Mouse (Mus musculus) v-Abl transformed pro-B cells (cell line): ENCODE data around the gene Rab5c.

Source experiments
- in situ Hi-C, 2 experiments: fragments of 400-800 bp; cut with MboI; formaldehyde crosslinking; loops; one replicate each; pipeline ENCODE4 v1.15.1; 2025; ENCODE audit not compliant: unreplicated experiment in 2 of 2

The Rab5c gene

GRCm38 (mm10) chr11:100724919-100725512, 13.0 kb downstream of the Rab5c start:
- in situ Hi-C loops = no loop called here

DNA sequence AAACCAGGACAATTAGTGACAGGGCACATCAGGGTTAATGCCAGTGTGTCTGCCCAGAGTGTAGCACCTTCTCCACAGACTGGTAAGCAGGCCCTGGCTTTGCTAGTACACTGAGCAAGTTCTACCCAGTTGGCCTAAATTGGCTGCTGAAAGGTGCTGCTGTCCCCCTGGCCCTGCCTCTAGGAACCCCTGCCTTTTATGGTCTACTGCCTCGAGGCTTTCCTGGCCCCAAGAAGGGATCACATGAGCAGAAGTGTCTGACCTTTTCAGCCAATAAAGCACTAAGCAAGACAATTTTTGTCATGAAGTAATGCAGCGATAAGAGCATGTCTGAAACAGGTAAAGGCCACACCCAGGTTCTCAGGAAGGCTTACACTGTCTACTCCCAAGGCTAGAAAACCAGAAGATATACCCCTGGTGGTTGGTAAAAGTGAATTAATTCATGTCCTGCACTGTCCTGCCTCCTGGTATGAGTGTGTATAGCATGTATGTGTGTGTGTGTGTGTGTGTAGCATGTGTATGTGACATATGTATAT, 15.5 kb downstream of the Rab5c start:
- in situ Hi-C loops = no loop called here

GRCm38 (mm10) chr11:100721776-100722492, 16.1 kb downstream of the Rab5c start:
- in situ Hi-C loops = no loop called here

DNA sequence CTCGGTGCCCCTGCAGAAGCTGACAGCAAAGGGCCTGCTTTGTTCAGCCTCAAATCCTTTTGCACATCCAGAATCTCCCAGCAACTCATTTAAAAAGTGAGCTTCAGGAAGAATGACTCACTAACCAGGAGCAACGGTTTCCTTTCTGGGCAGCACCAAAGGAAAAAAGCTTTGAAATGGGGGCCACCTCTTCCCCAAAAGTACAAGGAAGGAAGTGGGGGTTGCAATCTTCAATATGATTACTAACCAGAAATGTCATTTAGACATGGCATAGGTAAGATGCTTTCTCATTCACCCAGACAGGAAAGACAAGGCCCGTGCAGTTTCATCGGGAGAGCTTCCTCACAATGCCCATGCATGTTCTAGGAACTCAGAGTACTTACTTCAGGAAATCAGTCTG, 16.8 kb downstream of the Rab5c start:
- in situ Hi-C loops = no loop called here

DNA sequence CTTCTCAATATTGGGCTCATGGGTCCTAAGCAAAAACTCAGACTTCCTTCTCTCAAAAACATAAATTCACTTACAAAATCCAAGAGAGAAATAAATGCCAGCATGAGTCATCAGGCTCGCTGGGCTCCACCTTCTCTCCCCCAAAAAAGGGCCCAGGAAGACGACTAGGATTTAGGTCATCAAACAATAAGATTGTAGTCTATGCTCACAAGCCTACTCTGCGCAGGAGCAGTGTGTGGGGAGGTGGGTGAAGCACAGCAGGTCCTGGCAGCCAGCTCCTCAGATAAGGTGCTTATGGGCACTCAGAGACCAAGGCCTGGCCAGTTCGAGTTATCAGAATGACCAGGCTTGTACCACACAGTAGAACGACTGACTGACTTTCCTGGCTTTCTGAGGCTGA, 17.7 kb downstream of the Rab5c start:
- in situ Hi-C loops = no loop called here

DNA sequence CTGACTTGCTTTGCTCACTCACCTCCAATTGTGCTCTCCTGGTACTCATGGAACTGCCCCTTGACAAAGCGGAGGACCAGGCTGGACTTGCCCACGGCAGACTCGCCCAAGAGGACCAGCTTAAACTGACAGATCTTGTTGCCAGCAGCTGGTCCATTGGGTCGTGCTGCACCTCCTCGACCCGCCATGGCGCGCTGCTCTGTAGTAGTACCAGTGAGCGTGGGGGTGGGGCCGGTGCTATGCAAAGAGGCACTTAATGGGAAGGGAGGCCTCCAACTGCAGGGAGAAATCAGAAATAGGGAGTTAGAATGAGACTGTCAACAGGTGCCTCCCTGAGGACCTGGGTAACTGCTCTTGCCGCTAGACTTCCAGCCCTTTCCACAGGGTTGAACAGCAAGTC, 18.1 kb downstream of the Rab5c start:
- in situ Hi-C loops = loop anchor here (5.0 to 10.0 kb wide), 4 partner anchors 32 to 237 kb away; partner anchors contain the start of gene Hcrt (in 1 of the 2)

DNA sequence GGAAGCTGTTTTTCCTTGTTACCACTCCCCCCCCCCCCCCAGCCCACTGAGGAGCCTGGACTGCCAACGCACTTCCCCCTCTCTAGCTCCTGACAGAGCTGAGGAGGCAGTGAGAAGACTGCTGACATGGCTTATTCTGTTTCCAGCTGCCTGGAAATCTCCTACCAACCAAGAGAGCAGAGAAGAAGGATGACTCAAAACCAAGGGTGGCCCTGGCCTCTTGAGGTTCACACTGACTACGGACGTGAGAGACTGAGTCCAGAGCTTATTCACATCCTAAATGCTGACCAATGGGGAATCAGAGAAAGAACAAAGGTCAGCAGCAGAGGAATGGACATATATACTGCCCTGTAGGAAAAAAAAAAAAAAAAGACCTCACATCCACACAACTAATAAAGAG, 18.7 kb downstream of the Rab5c start:
- in situ Hi-C loops = loop anchor here (5.0 to 10.0 kb wide), 4 partner anchors 33 to 238 kb away; partner anchors contain the start of gene Hcrt (in 1 of the 2)

DNA sequence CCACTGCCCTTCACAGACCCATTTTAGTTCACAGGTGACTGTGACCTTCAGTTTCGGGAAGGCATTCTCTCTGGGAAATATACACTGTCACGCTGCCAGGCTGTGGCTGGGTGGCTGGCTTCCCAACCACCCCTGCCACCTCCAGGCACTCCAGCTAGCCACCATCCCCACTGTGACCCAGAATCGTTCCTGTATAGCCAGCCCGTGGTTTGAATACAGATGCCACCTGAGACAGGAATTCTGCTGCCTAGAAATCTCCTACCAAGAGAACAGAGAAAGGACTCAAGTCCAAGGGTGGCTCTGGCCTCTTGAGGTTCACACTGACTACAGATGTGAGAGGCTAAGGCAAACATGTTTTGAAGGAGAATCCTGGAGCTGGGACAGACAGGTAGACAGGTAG, 19.1 kb downstream of the Rab5c start:
- in situ Hi-C loops = loop anchor here (5.0 to 10.0 kb wide), 4 partner anchors 33 to 238 kb away; partner anchors contain the start of gene Hcrt (in 1 of the 2)

GRCm38 (mm10) chr11:100718462-100718861, 19.6 kb downstream of the Rab5c start:
- in situ Hi-C loops = loop anchor here (5.0 to 10.0 kb wide), 4 partner anchors 34 to 239 kb away; partner anchors contain the start of gene Hcrt (in 1 of the 2)

DNA sequence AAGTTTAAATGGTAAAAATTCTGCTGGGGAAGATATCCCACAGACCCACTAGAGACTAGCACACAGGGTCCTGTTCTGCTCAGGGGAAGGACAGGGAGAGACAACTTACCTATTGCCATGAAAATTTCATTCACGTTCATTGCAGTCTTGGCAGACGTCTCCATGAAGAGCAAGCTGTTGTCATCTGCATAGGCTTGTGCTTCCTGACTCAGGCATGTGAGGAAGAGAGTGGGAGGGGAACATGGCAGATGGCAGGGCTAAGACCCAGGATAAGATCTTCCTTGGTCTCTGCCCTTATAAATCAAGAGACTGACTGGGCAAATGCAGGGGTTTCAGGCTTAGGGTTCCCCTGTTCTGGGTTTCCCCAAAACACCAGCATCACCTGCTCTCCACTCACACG, 21.4 kb downstream of the Rab5c start:
- in situ Hi-C loops = loop anchor here (5.0 to 10.0 kb wide), 4 partner anchors 36 to 241 kb away; partner anchors contain the start of gene Hcrt (in 1 of the 2)

DNA sequence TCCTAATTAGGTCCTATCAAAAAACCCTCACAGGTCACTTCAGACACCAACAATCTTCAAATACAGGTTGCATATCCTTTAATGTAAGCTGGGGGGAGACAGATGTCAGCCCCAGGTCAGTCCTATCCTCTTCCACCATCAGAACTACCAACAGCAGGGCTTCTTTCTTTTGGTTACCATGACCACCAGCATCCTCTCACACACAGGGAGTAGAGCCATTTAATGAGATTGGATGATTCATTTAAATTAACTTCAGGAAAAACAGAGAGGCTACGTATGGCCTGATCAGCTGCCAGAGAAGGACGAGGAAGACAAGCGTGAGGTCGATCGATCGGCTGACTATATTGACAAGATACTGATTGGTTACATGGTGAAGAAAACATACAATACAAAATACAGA, 23.1 kb downstream of the Rab5c start:
- in situ Hi-C loops = loop anchor here (5.0 to 10.0 kb wide), 4 partner anchors 37 to 242 kb away; partner anchors contain the start of gene Hcrt (in 1 of the 2)

DNA sequence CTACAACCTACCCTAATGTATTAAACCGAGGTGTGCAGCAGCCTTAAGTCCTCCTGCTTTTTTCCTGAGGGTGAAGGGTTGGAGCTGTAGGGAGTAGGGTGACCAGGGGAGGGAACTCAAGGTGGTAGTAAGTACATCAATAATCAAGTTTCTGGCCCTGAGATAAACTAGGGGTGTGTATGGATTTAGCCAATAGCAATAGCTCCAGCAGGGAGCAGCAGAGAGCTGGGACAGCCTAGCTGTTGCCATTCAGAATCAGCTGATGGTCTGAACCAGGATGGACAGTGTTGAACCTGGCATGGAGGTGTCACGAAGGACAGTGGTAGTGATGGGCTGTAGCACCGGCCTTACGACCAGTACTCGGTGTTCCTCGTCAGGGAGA, 23.5 kb downstream of the Rab5c start:
- in situ Hi-C loops = loop anchor here in 1 of 2 experiments (10.0 kb wide), 1 partner anchor 150 kb away; no protein-coding TSS in a partner anchor

DNA sequence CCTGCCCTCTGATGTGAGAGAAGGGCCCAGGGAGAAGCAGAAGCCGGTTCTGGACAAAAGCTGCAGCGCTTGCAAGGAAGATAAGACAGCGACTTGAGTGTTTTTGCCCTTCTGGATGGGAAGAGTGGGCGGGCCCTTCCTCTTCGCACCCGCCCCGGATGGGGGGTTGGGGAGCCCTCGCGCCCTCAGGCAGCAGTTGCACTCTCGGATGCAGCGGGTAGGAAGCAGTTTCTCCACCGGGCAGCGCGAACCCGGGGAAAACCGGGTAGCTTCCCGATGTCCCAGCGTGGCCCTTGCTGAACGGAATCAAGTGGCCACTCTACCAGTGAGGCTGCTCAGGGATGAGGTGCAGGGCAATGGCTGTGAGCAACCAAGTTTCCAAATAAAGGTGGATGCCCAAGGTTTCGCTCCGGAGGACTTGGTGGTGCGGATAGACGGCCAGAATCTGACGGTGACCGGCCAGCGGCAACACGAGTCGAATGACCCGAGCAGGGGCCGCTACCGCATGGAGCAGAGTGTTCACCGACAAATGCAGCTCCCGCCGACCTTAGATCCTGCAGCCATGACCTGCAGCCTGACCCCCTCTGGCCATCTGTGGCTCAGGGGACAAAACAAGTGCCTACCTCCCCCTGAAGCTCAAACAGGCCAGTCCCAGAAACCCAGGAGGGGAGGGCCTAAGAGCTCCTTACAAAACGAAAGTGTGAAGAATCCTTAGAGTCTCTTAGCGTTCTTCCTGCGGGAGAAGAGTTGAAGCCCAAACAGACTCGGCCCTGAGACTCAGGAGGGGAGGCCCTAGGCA, 24.1 kb downstream of the Rab5c start, which contains the start of gene Hspb9:
Hspb9 (plus strand) TSS at position 116 of the 799 bp plus-strand sequence.
- in situ Hi-C loops = loop anchor here in 1 of 2 experiments (10.0 kb wide), 1 partner anchor 151 kb away; no protein-coding TSS in a partner anchor

DNA sequence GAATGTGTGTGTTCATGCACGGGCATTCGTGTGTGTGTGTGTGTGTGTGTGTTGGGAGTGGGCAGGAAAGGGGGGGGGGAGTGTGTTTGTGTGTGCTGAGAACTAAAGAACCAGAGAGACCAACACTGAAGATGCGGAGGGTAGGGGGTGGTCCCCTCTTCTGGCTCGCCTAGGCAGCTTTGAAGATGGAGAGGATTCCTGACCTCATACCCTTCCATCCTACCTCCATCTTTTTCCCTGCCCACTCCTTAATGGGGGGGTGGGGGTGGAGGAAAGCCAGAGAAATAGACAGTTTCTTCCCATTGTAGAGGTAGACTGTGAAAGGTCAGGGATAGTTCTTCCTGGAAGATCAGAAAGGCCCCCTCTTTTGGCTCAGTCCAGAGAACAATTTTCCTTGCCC, 24.8 kb downstream of the Rab5c start:
- in situ Hi-C loops = loop anchor here in 1 of 2 experiments (10.0 kb wide), 1 partner anchor 152 kb away; no protein-coding TSS in a partner anchor

- in situ Hi-C loops = loop anchor here in 1 of 2 experiments (10.0 kb wide), 1 partner anchor 153 kb away; no protein-coding TSS in a partner anchor
These were observed 26.0 kb downstream of the Rab5c start, which contains the start of gene Kat2a for GRCm38 (mm10) chr11:100711783-100712615. Gene Kat2a (minus strand): TSS chr11:100712465.

- in situ Hi-C loops = loop anchor here in 1 of 2 experiments (10.0 kb wide), 1 partner anchor 154 kb away; no protein-coding TSS in a partner anchor
These were observed 27.0 kb downstream of the Rab5c start for GRCm38 (mm10) chr11:100710977-100711376.

GRCm38 (mm10) chr11:100710528-100710927, 27.5 kb downstream of the Rab5c start:
- in situ Hi-C loops = loop anchor here in 1 of 2 experiments (10.0 kb wide), 1 partner anchor 154 kb away; no protein-coding TSS in a partner anchor

DNA sequence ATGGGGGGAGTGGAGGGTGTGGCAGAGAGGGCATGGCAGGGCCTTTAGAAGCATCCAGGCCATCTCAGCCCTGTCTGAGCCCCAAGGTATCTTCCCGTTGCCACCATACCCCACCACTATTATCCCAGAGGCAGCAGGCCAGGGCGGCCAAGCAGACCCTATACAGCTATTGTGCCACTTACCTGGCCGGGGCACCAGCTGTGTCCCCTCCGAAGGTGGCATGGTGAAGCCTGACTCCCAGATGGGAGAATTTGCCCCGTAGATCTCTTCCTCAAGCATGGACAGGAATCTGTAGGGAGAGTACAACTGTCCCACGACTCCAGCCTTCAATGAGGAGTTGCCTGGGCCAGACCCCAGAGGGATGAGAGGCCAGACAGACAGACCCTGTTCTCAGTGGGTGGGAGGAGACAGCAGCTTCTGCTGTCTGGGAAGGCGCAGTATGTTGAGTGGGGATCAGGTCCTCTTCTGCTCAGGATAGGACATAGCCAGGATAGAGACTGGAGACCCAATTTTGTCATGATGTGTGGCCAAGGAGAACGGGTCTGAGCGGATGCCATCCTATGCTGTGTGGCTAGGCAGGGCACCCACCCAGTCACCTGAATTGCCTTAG, 28.7 kb downstream of the Rab5c start:
- in situ Hi-C loops = loop anchor here in 1 of 2 experiments (5.0 kb wide), 1 partner anchor 248 kb away; no protein-coding TSS in a partner anchor
